Mouse (Mus musculus) gastrocnemius, postnatal 25 days (tissue): ENCODE measurements around the gene 9130204L05Rik. TPM values are rescaled to one million over a fixed set of nuclear protein-coding genes. Genes with fewer than 3 reads are reported as not detected.

Experiments used
- DNase-seq: peaks from one replicate; pipeline ENCODE4 v3.0.0; 2022
- long read RNA-seq, 2 experiments: library from polyadenylated mRNA; stranded (forward); transcript quantifications; one replicate each; pipeline ENCODE4 v2.0.0; 2021
- total RNA-seq, 2 experiments: library from RNA; stranded (reverse); gene quantifications; 1 replicate in 1 of 2; 2 replicates in 1 of 2; pipeline ENCODE4 v1.2.3; 2021

The 9130204L05Rik gene
- total RNA-seq, result not detected
- long read RNA-seq, experiment 1, result 0 reads
- long read RNA-seq, experiment 2, result 0 reads

DNA sequence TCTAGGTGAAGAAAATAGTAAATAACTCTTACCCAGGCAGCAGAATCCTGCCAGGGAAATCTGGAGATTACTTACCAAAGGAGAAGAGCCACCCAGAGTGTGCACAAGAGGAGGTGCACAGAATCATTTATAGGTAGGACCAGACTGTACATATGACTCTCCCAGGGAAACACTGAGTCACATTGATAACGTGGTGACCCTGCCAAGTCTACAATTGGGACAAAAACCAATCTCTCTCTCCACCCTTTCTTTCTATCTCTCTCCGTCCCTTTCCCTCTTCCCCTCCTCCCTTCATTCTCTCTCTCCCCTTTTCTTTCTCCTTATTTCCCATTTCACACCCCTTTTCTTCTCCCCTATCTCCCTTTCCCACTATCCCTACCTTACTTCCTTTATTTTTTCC is at the start of gene 9130204L05Rik:
Gene 9130204L05Rik, minus strand, starts transcription at position 101 of the 400 bp plus-strand sequence.
- no peak for DNase-seq

DNA sequence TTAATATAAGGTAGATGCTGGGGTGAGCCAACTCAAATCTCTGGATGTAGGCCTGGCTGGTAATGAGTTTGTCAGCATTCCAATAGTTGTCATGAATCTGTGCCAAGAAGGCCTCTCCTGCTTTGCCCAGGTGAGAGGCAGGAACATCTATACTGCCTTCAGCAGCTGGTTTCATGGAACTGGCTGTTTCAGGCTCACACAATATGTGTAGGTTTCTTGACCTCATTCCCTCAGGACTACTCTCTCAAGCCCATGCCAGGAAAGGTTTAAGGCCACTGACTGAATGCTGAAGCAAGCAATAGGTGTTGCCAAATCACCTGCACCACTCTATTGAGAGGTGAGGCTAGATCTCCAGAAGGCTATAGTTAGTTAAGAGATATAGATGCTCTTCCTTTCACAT is 18.1 kb upstream of the 9130204L05Rik start:
- DNase-seq, result no peak

DNA sequence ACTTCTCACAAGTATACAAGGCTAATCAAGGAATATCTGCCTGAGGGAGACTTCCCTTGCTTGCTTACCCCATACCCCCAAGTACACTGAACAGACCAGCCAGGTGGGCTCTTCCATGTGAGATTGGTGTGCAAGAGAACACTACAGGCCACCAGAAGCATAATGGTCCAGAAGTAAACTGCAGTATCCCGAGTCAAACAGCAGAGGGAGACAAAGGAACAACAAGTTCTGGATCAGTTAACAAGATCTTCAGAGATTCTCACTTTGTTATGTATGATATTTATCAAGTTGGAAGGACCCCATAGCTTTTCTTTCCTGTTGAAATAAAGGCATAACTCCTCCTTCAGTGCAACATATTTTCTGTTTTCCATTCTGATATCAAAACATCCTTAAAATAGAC is 31.4 kb downstream of the 9130204L05Rik start:
- DNase-seq, result no peak

DNA sequence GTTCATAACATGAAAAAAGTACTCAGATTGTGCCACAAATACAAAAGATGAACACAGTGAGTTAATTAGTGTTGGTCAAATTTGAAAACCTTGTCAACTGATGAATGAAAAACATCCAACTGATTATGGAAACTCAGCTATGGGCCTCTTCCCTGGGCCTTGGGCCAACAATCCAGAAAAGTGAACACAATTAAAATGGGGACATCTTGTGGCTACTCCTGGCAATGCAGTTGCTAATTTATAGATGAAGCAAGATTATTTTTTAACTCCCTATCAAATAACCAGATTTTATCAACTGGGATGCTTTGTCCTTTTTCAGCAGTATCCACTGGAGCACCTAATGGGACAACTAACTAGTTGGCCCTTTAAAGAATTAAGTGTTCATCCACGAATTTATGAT is 37.9 kb downstream of the 9130204L05Rik start:
- no peak for DNase-seq
